Comparison of ENCODE assay signal across 21 mouse cellular contexts in genomic region chr2:144435679-144436078, GRCm38 (mm10).
A peak's percentile ranks its signal among the peaks of the same experiment; 100 is the strongest.
DNase-seq lines count a peak whose midpoint lies in the region; ATAC-seq and TF ChIP-seq lines count a peak whose summit lies in the region.
"Had no signal": no experiment of that assay in that cellular context is flagged by ENCODE, and none has a peak within 500 bp of the region (broad histone marks: within the 10 kb centered on the region; RNA-seq: fewer than 3 reads in every experiment).

No protein-coding gene starts in this region.

- no peaks in the 10 kb centered on the region for H3K27me3 ChIP-seq in forebrain, postnatal 0 days (ENCODE audit: insufficient read depth, low read length)
- H3K27me3 ChIP-seq in forebrain, embryonic 13.5 days, result no peaks in the 10 kb centered on the region
- no peaks in the 10 kb centered on the region for H3K27me3 ChIP-seq in limb, embryonic 14.5 days (ENCODE audit: control insufficient read depth, insufficient read depth, low read length)
- H3K27me3 ChIP-seq in limb, embryonic 10.5 days (ENCODE audit: low read depth, poor library complexity, severe bottlenecking), result no peaks in the 10 kb centered on the region
- H3K27me3 ChIP-seq in embryonic facial prominence, embryonic 14.5 days (replicated peaks; ENCODE audit: control insufficient read depth, insufficient read depth, low read length), result no peaks in the 10 kb centered on the region
- H3K27me3 ChIP-seq in liver, postnatal 0 days (ENCODE audit: insufficient read depth, low read length), result no peaks in the 10 kb centered on the region
- H3K27me3 ChIP-seq: hindbrain, embryonic 13.5 days; stomach, embryonic 15.5 days had no signal

- DNase-seq in forebrain, postnatal 0 days, result peak; percentile 56
- DNase-seq in limb, embryonic 14.5 days (ENCODE audit: low spot score), result peak; percentile 42
- no peak for DNase-seq in limb, embryonic 10.5 days (ENCODE audit: low spot score)
- DNase-seq in embryonic facial prominence, embryonic 14.5 days (ENCODE audit: low spot score), result peak; percentile 47
- peak; percentile 64 to 84 for DNase-seq in right cerebral cortex, postnatal 10 days (ENCODE audit: low spot score in 2 of 2)
- no peak for DNase-seq in adrenal gland, adult 2 months
- DNase-seq in liver, postnatal 0 days, result no peak
- DNase-seq: adrenal gland, postnatal 36 days; cerebellum, adult 8-10 months; kidney, adult 8-10 months; kidney, postnatal 25 days; liver; thymus, adult 2 months had no signal

- no peak for TF ChIP-seq POLR2A in limb, embryonic 14.5 days (IDR thresholded peaks at IDR 0.05; ENCODE audit: borderline replicate concordance, extremely low read depth, insufficient read depth, insufficient read length)

- ATAC-seq in forebrain, postnatal 0 days, result peak; percentile 51; the same call in 1 of the 2 replicates
- ATAC-seq in forebrain, embryonic 13.5 days, result no peak
- ATAC-seq in limb, embryonic 14.5 days (ENCODE audit: low FRiP score, low read depth), result no peak
- ATAC-seq in embryonic facial prominence, embryonic 14.5 days (ENCODE audit: low read depth), result no peak
- no peak for ATAC-seq in liver, postnatal 0 days
- ATAC-seq: CD4-positive, CD25-positive, alpha-beta regulatory T cell, adult 4 months; forebrain, embryonic 14.5 days; inflammation-experienced regulatory T-cells, adult 6 months had no signal

- H3K9me3 ChIP-seq in forebrain, postnatal 0 days (ENCODE audit: low read length), result no peaks in the 10 kb centered on the region
- H3K9me3 ChIP-seq in forebrain, embryonic 13.5 days (replicated peaks), result no peaks in the 10 kb centered on the region
- no peaks in the 10 kb centered on the region for H3K9me3 ChIP-seq in limb, embryonic 14.5 days (ENCODE audit: control insufficient read depth, low read length)
- no peaks in the 10 kb centered on the region for H3K9me3 ChIP-seq in limb, embryonic 10.5 days (replicated peaks)
- no peaks in the 10 kb centered on the region for H3K9me3 ChIP-seq in embryonic facial prominence, embryonic 14.5 days (ENCODE audit: control insufficient read depth, low read length)
- H3K9me3 ChIP-seq in liver, postnatal 0 days (ENCODE audit: low read length), result no peaks in the 10 kb centered on the region
- H3K9me3 ChIP-seq: hindbrain, embryonic 13.5 days; stomach, embryonic 15.5 days had no signal

- TF ChIP-seq CTCF in forebrain, postnatal 0 days (IDR thresholded peaks at IDR 0.05; ENCODE audit: low read depth), result no peak
- no peak for TF ChIP-seq CTCF in liver, postnatal 0 days (IDR thresholded peaks at IDR 0.05; ENCODE audit: low read depth)

- H3K36me3 ChIP-seq in forebrain, postnatal 0 days (ENCODE audit: insufficient read depth), result no peaks in the 10 kb centered on the region
- no peaks in the 10 kb centered on the region for H3K36me3 ChIP-seq in forebrain, embryonic 13.5 days (ENCODE audit: poor library complexity, severe bottlenecking)
- no peaks in the 10 kb centered on the region for H3K36me3 ChIP-seq in limb, embryonic 14.5 days (ENCODE audit: control insufficient read depth, insufficient read depth, low read length)
- no peaks in the 10 kb centered on the region for H3K36me3 ChIP-seq in limb, embryonic 10.5 days
- no peaks in the 10 kb centered on the region for H3K36me3 ChIP-seq in embryonic facial prominence, embryonic 14.5 days (ENCODE audit: control insufficient read depth, insufficient read depth, low read length)
- H3K36me3 ChIP-seq in liver, postnatal 0 days (replicated peaks; ENCODE audit: insufficient read depth, low read length), result no peaks in the 10 kb centered on the region
- H3K36me3 ChIP-seq: hindbrain, embryonic 13.5 days; stomach, embryonic 15.5 days had no signal

- no peak overlapping the region for H3K4me2 ChIP-seq in forebrain, postnatal 0 days (ENCODE audit: low read depth)
- no peak overlapping the region for H3K4me2 ChIP-seq in forebrain, embryonic 13.5 days
- H3K4me2 ChIP-seq in limb, embryonic 14.5 days (replicated peaks; ENCODE audit: low read depth, low read length, severe bottlenecking), result no peak overlapping the region
- H3K4me2 ChIP-seq in embryonic facial prominence, embryonic 14.5 days (ENCODE audit: low read depth, low read length), result no peak overlapping the region
- no peak overlapping the region for H3K4me2 ChIP-seq in liver, postnatal 0 days (ENCODE audit: low read depth, low read length)
- H3K4me2 ChIP-seq: heart, embryonic 11.5 days; hindbrain, embryonic 13.5 days; stomach, embryonic 15.5 days had no signal

- H3K27ac ChIP-seq in forebrain, postnatal 0 days (ENCODE audit: low read depth, low read length), result no peak overlapping the region
- no peak overlapping the region for H3K27ac ChIP-seq in forebrain, embryonic 13.5 days
- no peak overlapping the region for H3K27ac ChIP-seq in limb, embryonic 14.5 days (replicated peaks; ENCODE audit: low read depth, low read length)
- no peak overlapping the region for H3K27ac ChIP-seq in limb, embryonic 10.5 days
- H3K27ac ChIP-seq in embryonic facial prominence, embryonic 14.5 days (replicated peaks; ENCODE audit: low read depth, low read length), result no peak overlapping the region
- no peak overlapping the region for H3K27ac ChIP-seq in liver, postnatal 0 days (ENCODE audit: low read depth)
- H3K27ac ChIP-seq: hindbrain, embryonic 13.5 days; stomach, embryonic 15.5 days had no signal

- no peaks in the 10 kb centered on the region for H3K4me1 ChIP-seq in forebrain, postnatal 0 days (ENCODE audit: insufficient read depth)
- no peaks in the 10 kb centered on the region for H3K4me1 ChIP-seq in forebrain, embryonic 13.5 days
- no peaks in the 10 kb centered on the region for H3K4me1 ChIP-seq in limb, embryonic 14.5 days (ENCODE audit: control insufficient read depth, insufficient read depth, low read length)
- H3K4me1 ChIP-seq in limb, embryonic 10.5 days, result 0 out of 2 replicates have a peak, but pooled peaks cover 3% of the 10 kb centered on the region
- H3K4me1 ChIP-seq in embryonic facial prominence, embryonic 14.5 days (ENCODE audit: control insufficient read depth, insufficient read depth, low read length), result no peaks in the 10 kb centered on the region; the same call in 1 of the 2 replicates
- H3K4me1 ChIP-seq in liver, postnatal 0 days (ENCODE audit: insufficient read depth), result no peaks in the 10 kb centered on the region
- H3K4me1 ChIP-seq: hindbrain, embryonic 13.5 days; stomach, embryonic 15.5 days had no signal

- no peak overlapping the region for H3K4me3 ChIP-seq in forebrain, postnatal 0 days (ENCODE audit: low read depth, low read length)
- H3K4me3 ChIP-seq in forebrain, embryonic 13.5 days, result no peak overlapping the region
- H3K4me3 ChIP-seq in limb, embryonic 14.5 days (replicated peaks; ENCODE audit: low read length), result no peak overlapping the region
- no peak overlapping the region for H3K4me3 ChIP-seq in limb, embryonic 10.5 days
- no peak overlapping the region for H3K4me3 ChIP-seq in embryonic facial prominence, embryonic 14.5 days (ENCODE audit: low read depth, low read length)
- no peak overlapping the region for H3K4me3 ChIP-seq in liver, postnatal 0 days (ENCODE audit: low read depth, low read length)
- H3K4me3 ChIP-seq: erythroblast, embryonic 14.5 days; hindbrain, embryonic 13.5 days; stomach, embryonic 15.5 days had no signal

- 67% methylated on average over 10 of the region's 10 CpGs for WGBS in forebrain, postnatal 0 days
- 78% methylated on average over 10 of the region's 10 CpGs for WGBS in forebrain, embryonic 13.5 days
- WGBS in limb, embryonic 14.5 days, result 60% methylated on average over 10 of the region's 10 CpGs
- 79% methylated on average over 10 of the region's 10 CpGs for WGBS in limb, embryonic 10.5 days
- WGBS in embryonic facial prominence, embryonic 14.5 days, result 45% methylated on average over 10 of the region's 10 CpGs
- WGBS in liver, postnatal 0 days (ENCODE audit: insufficient replicate concordance), result 81% methylated on average over 10 of the region's 10 CpGs

- no peak for TF ChIP-seq EP300 in liver, postnatal 0 days (IDR thresholded peaks at IDR 0.05; ENCODE audit: low read depth)

- no peak overlapping the region for H3K9ac ChIP-seq in forebrain, postnatal 0 days
- no peak overlapping the region for H3K9ac ChIP-seq in forebrain, embryonic 13.5 days
- no peak overlapping the region for H3K9ac ChIP-seq in limb, embryonic 14.5 days (ENCODE audit: low read depth, low read length, severe bottlenecking)
- no peak overlapping the region for H3K9ac ChIP-seq in embryonic facial prominence, embryonic 14.5 days (ENCODE audit: low read depth, low read length)
- H3K9ac ChIP-seq in liver, postnatal 0 days (replicated peaks), result no peak overlapping the region
- H3K9ac ChIP-seq: hindbrain, embryonic 13.5 days; stomach, embryonic 15.5 days had no signal

Comparison
In these comparisons a context has a peak if more than half of its experiments do, and no peak if none do; other contexts are left out.
1. DNase-seq: peak in forebrain, postnatal 0 days (single experiment), limb, embryonic 14.5 days (single experiment), embryonic facial prominence, embryonic 14.5 days (single experiment) and right cerebral cortex, postnatal 10 days (2 of 2); none in limb, embryonic 10.5 days (single experiment), adrenal gland, adult 2 months (single experiment) and liver, postnatal 0 days (single experiment).